Mouse (Mus musculus) erythroblast, embryonic 14.5 days (primary cell): ENCODE results near the gene Arhgef39. TPM values are rescaled to one million over a fixed set of nuclear protein-coding genes. Genes with fewer than 3 reads are reported as not detected.
A peak's percentile ranks its signal among the peaks of the same experiment; 100 is the strongest.
"Not testable (repeated sequence)": the region's sequence is repeated elsewhere in the genome, so short reads cannot be mapped to it uniquely, and the experiment has no call there.

Source experiments
- H3K27me3 ChIP-seq: 2 replicates; pipeline ENCODE4 v1.6.1; 2012; ENCODE audit warnings: inconsistent platforms; ENCODE audit not compliant: control insufficient read depth
- H3K36me3 ChIP-seq: 2 replicates; pipeline ENCODE4 v1.6.1; 2012; ENCODE audit warnings: mild to moderate bottlenecking, inconsistent platforms; ENCODE audit not compliant: control insufficient read depth
- H3K4me1 ChIP-seq: 2 replicates; pipeline ENCODE4 v1.6.1; 2012; ENCODE audit warnings: inconsistent platforms; ENCODE audit not compliant: control insufficient read depth
- H3K4me3 ChIP-seq: replicated peaks from 2 replicates; pipeline ENCODE3; 2012; ENCODE audit warnings: moderate library complexity, mild to moderate bottlenecking, inconsistent platforms
- H3K9me3 ChIP-seq: 2 replicates; pipeline ENCODE4 v1.6.1; 2012; ENCODE audit warnings: low read length, inconsistent platforms, mixed read lengths; ENCODE audit not compliant: control insufficient read depth
- GATA1 ChIP-seq: IDR thresholded peaks from 2 replicates; pipeline ENCODE4 v1.6.1; 2012; ENCODE audit warnings: low read length, inconsistent platforms, mixed read lengths
- TAL1 ChIP-seq: IDR thresholded peaks from 3 replicates; pipeline ENCODE4 v1.6.1; 2012; ENCODE audit warnings: low read length, inconsistent platforms, mixed read lengths
- polyA plus RNA-seq: library from polyadenylated mRNA; stranded (reverse); fragments of >175 nt; gene quantifications from 2 replicates; pipeline ENCODE4 v1.2.3, GENCODE M21; 2012

The Arhgef39 gene
- polyA plus RNA-seq, 1 experiment, result 10.5 TPM

GRCm38 (mm10) chr4:43489611-43490010, 9.9 kb downstream of the Arhgef39 start:
- Histone ChIP-seq H3K36me3 (no peaks in the 10 kb centered on the region), H3K27me3 (no peaks in the 10 kb centered on the region), H3K4me3 (no peak overlapping the region), H3K4me1 (peaks cover 47% of the 10 kb centered on the region), H3K9me3 (peaks cover 3% of the 10 kb centered on the region)
- TF ChIP-seq GATA1, result no peak
- TF ChIP-seq TAL1, result no peak

- H3K9me3 ChIP-seq, H3K36me3 ChIP-seq, H3K27me3 ChIP-seq, H3K4me3 ChIP-seq: not testable (repeated sequence)
- peaks cover 18% of the 10 kb centered on the region for H3K4me1 ChIP-seq
Observed at GRCm38 (mm10) chr4:43485666-43486065, 13.8 kb downstream of the Arhgef39 start.

GRCm38 (mm10) chr4:43483535-43484091, 15.9 kb downstream of the Arhgef39 start, which contains the start of gene Sit1:
TSS of gene Sit1 (minus strand) at chr4:43483734.
- Histone ChIP-seq H3K27me3 (peaks cover 6% of the 10 kb centered on the region), H3K36me3 (no peaks in the 10 kb centered on the region), H3K9me3 (peaks cover 3% of the 10 kb centered on the region), H3K4me1 (peaks cover 12% of the 10 kb centered on the region), H3K4me3 (no peak within 1 kb of the TSS)
- TF ChIP-seq GATA1 (no peak), TAL1 (no peak)

- no peaks in the 10 kb centered on the region for H3K36me3 ChIP-seq
- no peak overlapping the region for H3K4me3 ChIP-seq
- TF ChIP-seq TAL1, result no peak
- TF ChIP-seq GATA1, result no peak
- H3K4me1 ChIP-seq, result peaks cover 17% of the 10 kb centered on the region
- peaks cover 6% of the 10 kb centered on the region for H3K27me3 ChIP-seq
- peaks cover 3% of the 10 kb centered on the region for H3K9me3 ChIP-seq
Observed at GRCm38 (mm10) chr4:43482591-43482990, 16.9 kb downstream of the Arhgef39 start.

- TF ChIP-seq GATA1 (no peak), TAL1 (no peak)
- Histone ChIP-seq H3K36me3 (no peaks in the 10 kb centered on the region), H3K27me3 (peaks cover 6% of the 10 kb centered on the region), H3K9me3 (peaks cover 3% of the 10 kb centered on the region), H3K4me3 (no peak overlapping the region), H3K4me1 (peaks cover 17% of the 10 kb centered on the region)
Observed at GRCm38 (mm10) chr4:43481894-43482456, 17.5 kb downstream of the Arhgef39 start.

GRCm38 (mm10) chr4:43480985-43481384, 18.5 kb downstream of the Arhgef39 start:
- no peak overlapping the region for H3K4me3 ChIP-seq
- no peaks in the 10 kb centered on the region for H3K36me3 ChIP-seq
- peaks cover 19% of the 10 kb centered on the region for H3K4me1 ChIP-seq
- peaks cover 6% of the 10 kb centered on the region for H3K27me3 ChIP-seq
- H3K9me3 ChIP-seq, result peaks cover 3% of the 10 kb centered on the region
- TF ChIP-seq TAL1 (no peak), GATA1 (no peak)

GRCm38 (mm10) chr4:43478906-43479832, 20.3 kb downstream of the Arhgef39 start:
- H3K4me1 ChIP-seq, result peaks cover 19% of the 10 kb centered on the region
- H3K9me3 ChIP-seq, result no peaks in the 10 kb centered on the region
- H3K27me3 ChIP-seq, result peaks cover 6% of the 10 kb centered on the region
- H3K4me3 ChIP-seq, result peak overlapping the region; percentile 23
- TF ChIP-seq GATA1, result no peak
- no peaks in the 10 kb centered on the region for H3K36me3 ChIP-seq

GRCm38 (mm10) chr4:43478534-43478858, 21.0 kb downstream of the Arhgef39 start:
- peaks cover 19% of the 10 kb centered on the region for H3K4me1 ChIP-seq
- no peak for TF ChIP-seq GATA1
- no peak for TF ChIP-seq TAL1
- H3K27me3 ChIP-seq, result peaks cover 6% of the 10 kb centered on the region
- H3K4me3 ChIP-seq, result peak overlapping the region; percentile 68
- H3K9me3 ChIP-seq, result no peaks in the 10 kb centered on the region
- no peaks in the 10 kb centered on the region for H3K36me3 ChIP-seq

- Histone ChIP-seq H3K36me3 (no peaks in the 10 kb centered on the region), H3K27me3 (peaks cover 6% of the 10 kb centered on the region), H3K4me1 (peaks cover 19% of the 10 kb centered on the region), H3K4me3 (peak overlapping the region; percentile 68), H3K9me3 (no peaks in the 10 kb centered on the region)
- TF ChIP-seq GATA1, result no peak
- TF ChIP-seq TAL1, result no peak
Observed at GRCm38 (mm10) chr4:43477857-43478533, 21.5 kb downstream of the Arhgef39 start.
